Mouse (Mus musculus): ENCODE results near the gene Fntb. TPM values are rescaled to one million over a fixed set of nuclear protein-coding genes. Genes with fewer than 3 reads are reported as not detected.

Fntb gene
- polyA plus RNA-seq, 1 experiment from 2014 or later: 4.9 TPM

DNA sequence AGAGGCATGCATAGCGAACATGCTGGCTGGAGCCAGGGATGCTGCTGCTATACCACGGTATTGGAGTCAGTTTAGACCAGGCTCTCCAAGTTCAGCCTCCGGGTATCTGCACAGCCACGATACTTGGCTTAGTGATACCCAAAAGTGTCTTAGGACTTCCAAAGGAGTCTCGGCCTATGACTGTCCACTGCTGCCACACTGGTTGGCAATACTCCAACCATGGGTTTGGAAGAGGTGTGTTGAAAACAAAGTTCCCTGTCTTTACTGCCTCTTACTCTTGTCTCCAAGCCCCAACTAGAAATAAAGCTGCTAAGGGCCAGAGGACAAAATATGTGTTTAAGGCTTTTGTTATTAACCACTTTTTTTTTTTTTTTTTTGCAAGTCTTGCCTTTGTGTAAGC, 45.1 kb downstream of the Fntb start:
- 95% methylated on average over 5 of the region's 5 CpGs for WGBS (ENCODE audit: missing documents)
- H3K36me3 ChIP-seq (ENCODE audit: inconsistent target): no peaks in the 10 kb centered on the region
- no peak overlapping the region for H3K4me3 ChIP-seq (ENCODE audit: inconsistent target)
- no peaks in the 10 kb centered on the region for H3K79me2 ChIP-seq (ENCODE audit: inconsistent target)
- H3K27ac ChIP-seq: no peak overlapping the region

DNA sequence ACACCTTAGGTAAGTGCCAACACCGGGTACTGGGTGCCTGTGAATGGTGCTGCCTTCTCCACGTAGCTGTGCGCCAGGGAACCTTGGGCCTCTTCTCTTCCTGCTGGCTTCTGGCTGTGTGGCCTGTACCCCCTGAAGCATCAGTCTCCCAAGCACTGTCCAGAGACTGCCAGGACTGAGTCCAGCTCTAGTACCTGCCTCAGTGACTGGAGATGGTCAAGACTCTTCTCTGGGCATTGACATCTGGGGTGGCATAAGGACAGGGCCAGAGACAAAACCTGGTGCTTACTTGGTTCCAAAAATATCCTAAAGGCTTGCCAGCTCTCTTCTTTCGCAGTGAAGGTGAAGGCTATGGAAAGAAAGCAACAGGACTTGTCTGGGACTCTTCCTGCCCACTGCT, 45.6 kb downstream of the Fntb start:
- Histone ChIP-seq H3K4me3 (ENCODE audit: inconsistent target) (no peak overlapping the region), H3K27ac (no peak overlapping the region), H3K36me3 (ENCODE audit: inconsistent target) (no peaks in the 10 kb centered on the region), H3K79me2 (ENCODE audit: inconsistent target) (no peaks in the 10 kb centered on the region)
- 92% methylated on average over 4 of the region's 4 CpGs for WGBS (ENCODE audit: missing documents)

DNA sequence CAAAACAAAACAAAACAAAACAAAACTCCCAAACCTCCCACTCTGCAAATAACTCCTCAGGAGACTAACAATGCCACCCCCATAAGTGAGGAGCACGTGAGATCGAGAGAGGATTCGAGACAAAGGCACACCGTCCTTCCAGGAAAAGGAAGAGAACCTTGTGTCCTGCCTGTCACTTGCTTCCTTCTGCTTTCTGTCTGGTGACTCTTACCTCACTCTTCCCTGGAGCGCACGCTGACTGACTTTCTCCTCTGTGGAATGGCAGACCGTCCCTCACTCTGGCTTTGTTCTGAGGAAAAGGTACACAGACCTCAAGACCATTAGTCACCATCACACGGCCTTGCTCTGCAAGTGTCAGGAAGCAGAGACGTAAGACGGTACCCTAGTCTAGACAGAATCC, 48.2 kb downstream of the Fntb start:
- Histone ChIP-seq H3K79me2 (ENCODE audit: inconsistent target) (no peaks in the 10 kb centered on the region), H3K27ac (no peak overlapping the region), H3K36me3 (ENCODE audit: inconsistent target) (no peaks in the 10 kb centered on the region), H3K4me3 (ENCODE audit: inconsistent target) (no peak overlapping the region)
- 32% methylated on average over 10 of the region's 10 CpGs for WGBS (ENCODE audit: missing documents)

DNA sequence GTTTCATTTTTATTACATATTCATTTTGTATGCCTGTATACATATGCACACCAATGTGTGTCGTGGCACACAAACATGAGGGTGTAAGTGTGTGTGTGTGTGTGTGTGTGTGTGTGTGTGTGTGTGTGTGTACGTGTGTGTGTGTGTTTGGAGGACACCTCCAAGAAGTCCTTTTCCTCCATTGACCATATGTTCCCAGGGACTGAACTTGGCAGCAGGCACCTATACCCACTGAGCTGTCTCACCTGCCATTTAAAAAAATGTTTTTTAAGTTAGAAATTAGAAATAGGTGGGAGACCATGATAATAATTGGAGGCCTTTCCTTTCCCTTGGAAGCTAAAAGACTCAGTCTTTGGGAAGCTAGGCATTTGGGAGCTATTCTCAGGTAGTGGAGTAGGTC, 48.7 kb downstream of the Fntb start:
- 90% methylated on average over 1 of the region's 2 CpGs for WGBS (ENCODE audit: missing documents)
- H3K79me2 ChIP-seq (ENCODE audit: inconsistent target): no peaks in the 10 kb centered on the region
- H3K36me3 ChIP-seq (ENCODE audit: inconsistent target): no peaks in the 10 kb centered on the region
- H3K4me3 ChIP-seq (ENCODE audit: inconsistent target): no peak overlapping the region
- no peak overlapping the region for H3K27ac ChIP-seq

DNA sequence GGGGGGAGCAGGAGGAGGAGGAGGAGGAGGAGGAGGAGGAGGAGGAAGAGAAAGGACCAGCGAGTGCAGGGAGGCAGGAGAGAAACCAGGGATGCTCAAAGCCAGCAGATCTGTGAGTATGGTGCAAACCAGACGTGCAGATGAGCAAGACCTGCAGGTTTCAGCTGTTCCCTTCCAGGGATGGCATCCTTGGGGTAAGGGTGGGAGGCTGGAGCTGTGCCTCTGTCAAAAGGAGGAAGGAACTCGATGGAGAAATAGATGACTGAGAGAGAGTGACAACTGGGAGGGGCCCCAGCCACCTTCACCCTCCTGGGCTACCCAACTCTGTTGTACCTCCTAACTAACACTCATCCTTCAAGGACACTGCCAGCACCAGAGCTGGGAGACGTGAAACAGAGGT, 51.3 kb downstream of the Fntb start:
- 47% methylated on average over 3 of the region's 4 CpGs for WGBS (ENCODE audit: missing documents)
- no peak overlapping the region for H3K4me3 ChIP-seq (ENCODE audit: inconsistent target)
- H3K36me3 ChIP-seq (ENCODE audit: inconsistent target): no peaks in the 10 kb centered on the region
- H3K79me2 ChIP-seq (ENCODE audit: inconsistent target): no peaks in the 10 kb centered on the region
- H3K27ac ChIP-seq: no peak overlapping the region

DNA sequence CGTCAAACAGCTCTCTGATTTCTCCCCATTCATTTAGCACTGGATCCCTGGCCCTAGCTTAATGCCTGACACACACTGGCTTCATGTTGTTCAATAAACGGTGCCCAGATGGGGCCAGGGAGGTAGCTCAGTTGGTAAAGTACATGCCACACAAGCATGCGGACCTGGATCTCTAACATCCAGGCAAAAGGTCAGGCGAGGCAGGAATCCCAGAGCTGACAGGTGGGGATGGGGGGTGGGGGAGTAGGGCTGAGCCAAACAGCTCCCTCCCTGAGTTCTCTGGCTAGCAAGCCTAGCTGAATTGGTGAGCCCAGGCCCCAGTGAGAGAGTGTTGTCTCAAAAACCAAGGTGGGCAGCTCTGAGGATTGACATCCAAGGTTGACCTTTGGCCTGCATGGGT, 51.8 kb downstream of the Fntb start:
- Histone ChIP-seq H3K27ac (no peak overlapping the region), H3K4me3 (ENCODE audit: inconsistent target) (no peak overlapping the region), H3K36me3 (ENCODE audit: inconsistent target) (no peaks in the 10 kb centered on the region), H3K79me2 (ENCODE audit: inconsistent target) (no peaks in the 10 kb centered on the region)
- WGBS (ENCODE audit: missing documents): 91% methylated on average over 4 of the region's 4 CpGs

DNA sequence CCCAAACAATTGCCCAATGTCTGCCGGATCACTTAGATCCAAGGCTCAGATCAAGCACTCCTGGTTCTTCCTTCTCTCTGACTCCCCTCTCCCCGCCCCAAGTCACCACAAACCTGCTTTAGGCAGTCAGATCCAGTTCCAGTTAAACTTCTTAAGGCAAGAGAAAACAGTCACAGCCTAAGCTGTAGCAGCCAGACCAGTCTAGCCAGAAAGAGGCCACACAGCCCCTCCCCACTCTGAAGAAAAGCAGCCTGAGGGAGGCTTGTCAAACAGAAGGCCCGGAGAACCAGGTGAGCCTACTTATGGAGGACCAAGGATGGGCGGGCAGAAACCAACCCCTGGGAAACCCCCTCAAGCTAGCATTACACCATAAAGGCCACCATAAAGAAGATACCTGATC, 52.7 kb downstream of the Fntb start:
- Histone ChIP-seq H3K79me2 (ENCODE audit: inconsistent target) (no peaks in the 10 kb centered on the region), H3K36me3 (ENCODE audit: inconsistent target) (no peaks in the 10 kb centered on the region), H3K27ac (no peak overlapping the region), H3K4me3 (ENCODE audit: inconsistent target) (no peak overlapping the region)
- WGBS (ENCODE audit: missing documents): 92% methylated on average over 4 of the region's 4 CpGs

DNA sequence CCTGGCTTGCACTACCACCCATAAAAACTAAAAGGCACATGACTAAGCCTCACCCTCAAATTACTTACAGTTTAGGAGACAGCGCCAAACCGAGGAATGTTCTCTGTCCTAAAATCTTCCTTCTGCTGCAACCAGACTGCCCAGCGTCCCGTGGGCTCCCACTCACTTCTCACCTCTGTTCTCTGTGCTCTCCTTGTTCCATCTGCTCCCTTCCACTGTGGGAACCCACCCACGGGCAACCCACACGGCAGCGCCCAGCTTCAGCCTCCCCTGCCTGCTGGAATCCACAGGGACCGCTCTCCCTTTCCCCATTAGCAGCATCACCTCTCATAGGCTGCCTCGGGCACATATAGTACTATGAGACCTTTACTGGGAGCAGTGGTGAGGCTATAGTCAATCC, 53.5 kb downstream of the Fntb start:
- 91% methylated on average over 9 of the region's 9 CpGs for WGBS (ENCODE audit: missing documents)
- no peaks in the 10 kb centered on the region for H3K36me3 ChIP-seq (ENCODE audit: inconsistent target)
- H3K4me3 ChIP-seq (ENCODE audit: inconsistent target): no peak overlapping the region
- no peak overlapping the region for H3K27ac ChIP-seq
- no peaks in the 10 kb centered on the region for H3K79me2 ChIP-seq (ENCODE audit: inconsistent target)

DNA sequence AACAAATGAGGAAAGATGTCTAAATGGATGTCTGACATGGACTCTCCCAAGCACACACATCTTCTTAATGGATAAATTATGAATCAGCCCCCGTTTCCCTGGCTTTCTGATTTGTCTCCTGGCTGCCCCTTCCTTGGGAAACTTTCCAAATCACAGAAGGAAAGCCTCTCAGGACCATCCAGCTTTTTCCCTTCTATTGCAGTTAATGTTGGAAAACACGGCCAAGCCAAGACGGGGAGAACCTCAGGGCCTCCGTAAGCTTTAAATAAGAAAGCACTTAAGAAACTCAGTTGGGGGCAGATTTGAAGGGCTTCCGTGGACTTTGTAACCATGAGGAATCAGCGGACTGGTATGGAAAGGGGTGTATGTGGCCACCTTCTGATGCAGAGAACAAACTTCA, 54.4 kb downstream of the Fntb start:
- Histone ChIP-seq H3K27ac (no peak overlapping the region), H3K36me3 (ENCODE audit: inconsistent target) (no peaks in the 10 kb centered on the region), H3K4me3 (ENCODE audit: inconsistent target) (no peak overlapping the region), H3K79me2 (ENCODE audit: inconsistent target) (no peaks in the 10 kb centered on the region)
- WGBS (ENCODE audit: missing documents): 88% methylated on average over 6 of the region's 6 CpGs

DNA sequence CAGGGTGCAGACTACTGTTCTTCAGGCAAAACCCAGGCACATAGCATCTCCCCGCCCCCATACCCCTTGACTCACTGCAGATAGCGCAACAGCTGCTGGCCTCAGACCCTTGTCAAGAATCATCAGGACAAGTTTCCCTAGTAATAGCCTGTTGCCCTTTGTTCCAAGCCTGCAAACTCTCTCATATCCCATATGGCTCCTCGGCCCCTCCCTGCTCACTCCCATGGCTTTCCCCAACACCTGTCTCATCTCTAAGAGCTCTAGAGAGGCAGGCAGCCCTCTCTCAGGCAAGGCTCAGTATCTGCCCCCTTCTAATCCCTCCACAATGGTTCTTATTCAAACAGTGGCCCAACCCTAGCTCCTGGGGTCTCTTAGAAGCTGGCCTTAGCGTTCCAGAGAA, 55.2 kb downstream of the Fntb start:
- WGBS (ENCODE audit: missing documents): 84% methylated on average over 4 of the region's 4 CpGs
- Histone ChIP-seq H3K27ac (no peak overlapping the region), H3K4me3 (ENCODE audit: inconsistent target) (no peak overlapping the region), H3K79me2 (ENCODE audit: inconsistent target) (no peaks in the 10 kb centered on the region), H3K36me3 (ENCODE audit: inconsistent target) (no peaks in the 10 kb centered on the region)

DNA sequence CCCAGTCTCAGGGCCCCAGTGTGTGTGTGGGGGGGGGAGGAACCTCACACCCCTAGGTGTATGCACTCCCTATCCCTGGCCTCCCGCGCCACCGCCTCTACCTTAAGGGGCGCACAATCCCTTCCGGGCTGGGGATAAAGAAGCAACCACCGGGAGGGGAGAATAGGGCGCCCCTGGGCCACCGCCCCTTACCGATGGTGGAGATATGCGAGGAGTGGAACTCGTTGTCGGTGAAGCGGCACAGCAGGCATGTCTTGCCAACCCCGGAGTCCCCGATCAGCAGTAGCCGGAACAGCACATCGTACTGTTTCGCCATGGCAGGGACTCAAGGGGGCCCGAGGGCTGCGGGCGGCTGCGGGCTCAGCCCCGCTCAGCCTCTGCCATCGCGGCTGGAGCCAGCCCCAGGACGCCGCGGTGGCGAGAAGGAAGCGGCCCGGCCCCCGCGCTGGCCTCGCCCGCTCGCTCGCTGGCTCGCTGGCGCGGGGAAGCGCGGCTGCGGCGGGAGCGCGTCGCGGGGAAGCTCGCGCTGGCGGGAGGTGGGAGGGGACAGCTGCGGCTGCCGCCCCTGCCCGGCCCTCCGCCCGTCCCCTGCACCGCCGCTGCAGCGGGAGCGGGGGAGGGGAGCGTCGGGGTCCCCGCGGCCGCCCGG, 56.7 kb downstream of the Fntb start:
- no peaks in the 10 kb centered on the region for H3K79me2 ChIP-seq (ENCODE audit: inconsistent target)
- H3K36me3 ChIP-seq (ENCODE audit: inconsistent target): no peaks in the 10 kb centered on the region
- no peak overlapping the region for H3K27ac ChIP-seq
- H3K4me3 ChIP-seq (ENCODE audit: inconsistent target): no peak overlapping the region
- WGBS (ENCODE audit: missing documents): 5% methylated on average over 51 of the region's 66 CpGs

DNA sequence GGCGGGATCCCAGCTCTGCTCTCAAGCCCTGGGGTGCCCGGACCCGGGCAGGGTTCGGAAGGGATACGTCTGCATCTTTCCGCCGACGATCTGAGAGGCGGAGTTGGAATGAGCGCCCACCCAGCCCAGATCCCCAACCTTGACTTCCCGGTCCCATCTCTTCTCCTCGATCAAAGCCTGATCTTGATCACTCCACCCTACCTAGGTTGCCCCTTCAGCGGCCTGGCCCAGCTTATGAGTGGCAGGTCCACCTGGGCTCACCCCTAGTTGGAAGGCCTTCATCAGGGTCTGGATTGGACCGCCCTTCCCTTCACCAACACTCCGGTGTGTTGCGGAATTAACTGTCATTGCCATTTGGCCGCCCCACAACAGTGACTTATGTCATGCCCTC, 57.3 kb downstream of the Fntb start, which contains the start of gene Rab15:
Gene Rab15, minus strand, starts transcription at position 258 of the 391 bp plus-strand sequence.
- H3K36me3 ChIP-seq (ENCODE audit: inconsistent target): no peaks in the 10 kb centered on the region
- no peak within 1 kb of the TSS for H3K4me3 ChIP-seq (ENCODE audit: inconsistent target)
- H3K27ac ChIP-seq: no peak within 1 kb of the TSS
- no peaks in the 10 kb centered on the region for H3K79me2 ChIP-seq (ENCODE audit: inconsistent target)
- WGBS (ENCODE audit: missing documents): 16% methylated on average over 16 of the region's 17 CpGs

DNA sequence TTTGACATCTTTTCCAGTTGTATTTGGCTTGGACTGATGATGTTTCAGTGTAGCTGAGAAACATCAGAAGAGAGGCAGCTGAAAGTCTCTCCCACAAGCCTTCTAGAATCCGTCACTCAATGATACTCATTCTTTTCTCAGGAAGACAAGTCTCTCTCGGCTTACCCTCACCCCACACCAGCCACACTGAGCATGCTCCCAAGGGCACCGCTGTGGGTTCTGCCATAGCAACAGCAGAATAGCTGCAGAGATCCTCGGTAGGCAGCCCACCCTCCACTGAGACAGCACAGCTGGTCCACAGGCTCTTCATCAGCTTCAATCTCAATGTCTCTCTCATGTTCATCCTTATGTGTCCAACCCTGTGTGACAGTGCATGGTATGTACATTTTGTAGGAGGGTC, 59.9 kb downstream of the Fntb start:
- 94% methylated on average over 4 of the region's 4 CpGs for WGBS (ENCODE audit: missing documents)

DNA sequence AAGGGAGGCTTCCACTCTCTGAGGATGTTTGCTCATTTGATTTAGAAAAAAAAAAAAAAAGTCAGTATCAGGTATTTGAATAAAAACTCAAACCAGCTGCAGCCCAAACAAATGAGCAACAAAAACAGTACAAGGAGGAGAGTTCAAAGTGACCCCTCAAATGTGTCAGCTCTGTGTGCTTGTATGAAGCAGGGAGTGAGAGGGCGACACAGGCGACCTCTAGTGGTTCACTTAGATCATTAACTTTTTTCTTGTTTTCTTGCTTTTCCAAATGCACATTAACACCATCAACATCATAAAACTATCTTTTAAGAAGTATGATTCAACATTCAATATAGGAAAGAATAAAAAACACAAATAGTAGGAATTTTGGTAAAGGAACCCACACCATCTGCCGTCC, 67.3 kb downstream of the Fntb start:
- Histone ChIP-seq H3K79me2 (ENCODE audit: inconsistent target) (no peaks in the 10 kb centered on the region), H3K36me3 (ENCODE audit: inconsistent target) (no peaks in the 10 kb centered on the region), H3K27ac (no peak overlapping the region), H3K4me3 (ENCODE audit: inconsistent target) (no peak overlapping the region)
- 10% methylated on average over 3 of the region's 3 CpGs for WGBS (ENCODE audit: missing documents)

More for the DNA sequence above, 59.9 kb downstream of the Fntb start:
- Histone ChIP-seq H3K4me3 (ENCODE audit: inconsistent target) (no peak overlapping the region), H3K79me2 (ENCODE audit: inconsistent target) (no peaks in the 10 kb centered on the region), H3K27ac (no peak overlapping the region), H3K36me3 (ENCODE audit: inconsistent target) (no peaks in the 10 kb centered on the region)

DNA sequence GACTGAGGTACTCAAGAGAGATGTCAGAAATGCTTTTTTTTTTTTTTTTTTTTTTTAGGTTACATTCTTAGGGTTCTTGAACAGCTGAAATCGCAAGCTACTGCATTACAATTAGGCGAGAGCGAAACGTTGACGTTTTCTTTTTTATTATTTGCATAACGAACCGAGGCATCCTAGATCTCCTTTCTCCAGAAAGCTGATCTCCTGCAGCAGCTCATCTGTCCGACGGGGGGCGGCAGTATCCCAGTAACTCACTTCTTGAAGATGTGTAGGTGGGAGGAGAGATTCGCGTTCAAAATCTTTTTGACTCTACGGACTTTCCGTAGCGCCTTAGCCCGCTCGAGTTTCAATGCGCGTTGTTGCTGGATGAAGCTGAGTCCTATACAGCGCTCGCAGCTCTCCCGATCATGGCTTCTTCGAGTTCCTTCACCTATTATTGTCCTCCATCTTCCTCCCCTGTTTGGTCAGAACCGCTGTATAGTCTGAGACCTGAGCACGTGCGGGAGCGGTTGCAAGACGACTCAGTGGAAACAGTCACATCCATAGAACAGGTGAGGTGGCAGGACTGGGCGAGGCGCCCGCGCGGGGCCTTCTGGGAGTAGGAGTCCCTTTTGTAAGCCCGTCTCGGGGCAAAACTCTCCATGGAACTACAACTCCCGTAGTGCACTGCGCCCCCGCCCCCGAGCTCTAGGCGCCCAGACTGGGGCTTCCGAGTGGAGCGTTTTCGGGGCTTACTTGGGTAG, 71.9 kb downstream of the Fntb start:
- peak overlapping the region; percentile 43 for H3K27ac ChIP-seq
- 0% methylated on average over 41 of the region's 43 CpGs for WGBS (ENCODE audit: missing documents)

More for the DNA sequence above, 71.9 kb downstream of the Fntb start:
- peaks cover 7% of the 10 kb centered on the region; the same call in 1 of the 2 replicates for H3K79me2 ChIP-seq (ENCODE audit: inconsistent target)
- H3K36me3 ChIP-seq (ENCODE audit: inconsistent target): no peaks in the 10 kb centered on the region
- H3K4me3 ChIP-seq (ENCODE audit: inconsistent target): peak overlapping the region; percentile 89
